Mouse (Mus musculus) layer of hippocampus, postnatal 14 days (tissue): ENCODE results near the gene 4921517D22Rik. TPM values are rescaled to one million over a fixed set of nuclear protein-coding genes. Genes with fewer than 3 reads are reported as not detected.

Source experiments
- DNase-seq, 2 experiments: peaks; one replicate each; pipeline ENCODE4 v3.0.0; 2021 to 2022; ENCODE audit warnings: low spot score in 2 of 2, mixed read lengths in 1 of 2
- total RNA-seq, 2 experiments: library from RNA; stranded (reverse); gene quantifications; 2 replicates each; pipeline ENCODE4 v1.2.3; 2021

The 4921517D22Rik gene
- total RNA-seq, 2 experiments from 2014 or later, result not detected

GRCm38 (mm10) chr13:59695781-59696180, 1.9 kb upstream of the 4921517D22Rik start:
- DNase-seq, result no peak

GRCm38 (mm10) chr13:59691478-59691877, 2.4 kb downstream of the 4921517D22Rik start:
- DNase-seq, result no peak

GRCm38 (mm10) chr13:59690576-59690975, 3.3 kb downstream of the 4921517D22Rik start:
- no peak for DNase-seq

GRCm38 (mm10) chr13:59689843-59690242, 4.1 kb downstream of the 4921517D22Rik start:
- DNase-seq, result no peak

GRCm38 (mm10) chr13:59689313-59689712, 4.6 kb downstream of the 4921517D22Rik start:
- no peak for DNase-seq

- no peak for DNase-seq
These were observed 5.6 kb downstream of the 4921517D22Rik start for GRCm38 (mm10) chr13:59688338-59688770.

GRCm38 (mm10) chr13:59685236-59685635, 8.7 kb downstream of the 4921517D22Rik start:
- DNase-seq, result no peak

GRCm38 (mm10) chr13:59682629-59683028, 11.3 kb downstream of the 4921517D22Rik start:
- DNase-seq, result no peak

GRCm38 (mm10) chr13:59679908-59680307, 14.0 kb downstream of the 4921517D22Rik start:
- no peak for DNase-seq

GRCm38 (mm10) chr13:59679306-59679705, 14.6 kb downstream of the 4921517D22Rik start:
- no peak for DNase-seq

- peak in 1 of 2 experiments; percentile 5 for DNase-seq
These were observed 17.3 kb downstream of the 4921517D22Rik start for GRCm38 (mm10) chr13:59676316-59677229.

- peak; percentile 39 to 56 for DNase-seq
These were observed 18.5 kb downstream of the 4921517D22Rik start, which contains the start of gene Golm1 for GRCm38 (mm10) chr13:59675151-59676011. Gene Golm1, minus strand, starts transcription at chr13:59675811.

- DNase-seq, result no peak
These were observed 19.2 kb downstream of the 4921517D22Rik start for GRCm38 (mm10) chr13:59674761-59675150.

- peak in 1 of 2 experiments; percentile 26 for DNase-seq
These were observed 19.7 kb downstream of the 4921517D22Rik start for GRCm38 (mm10) chr13:59674215-59674614.

- peak in 1 of 2 experiments; percentile 18 for DNase-seq
These were observed 20.3 kb downstream of the 4921517D22Rik start for GRCm38 (mm10) chr13:59673597-59673996.

- no peak for DNase-seq
These were observed 21.7 kb downstream of the 4921517D22Rik start for GRCm38 (mm10) chr13:59672248-59672647.

- DNase-seq, result no peak
These were observed 22.4 kb downstream of the 4921517D22Rik start for GRCm38 (mm10) chr13:59671521-59671920.

- DNase-seq, result peak in 1 of 2 experiments; percentile 70
These were observed 24.0 kb downstream of the 4921517D22Rik start for GRCm38 (mm10) chr13:59669946-59670345.

GRCm38 (mm10) chr13:59668501-59669093, 25.3 kb downstream of the 4921517D22Rik start:
- DNase-seq, result no peak

- no peak for DNase-seq
These were observed 26.1 kb downstream of the 4921517D22Rik start for GRCm38 (mm10) chr13:59667763-59668162.
